Comparison of ENCODE assay signal across 18 mouse cellular contexts in the genomic region with DNA sequence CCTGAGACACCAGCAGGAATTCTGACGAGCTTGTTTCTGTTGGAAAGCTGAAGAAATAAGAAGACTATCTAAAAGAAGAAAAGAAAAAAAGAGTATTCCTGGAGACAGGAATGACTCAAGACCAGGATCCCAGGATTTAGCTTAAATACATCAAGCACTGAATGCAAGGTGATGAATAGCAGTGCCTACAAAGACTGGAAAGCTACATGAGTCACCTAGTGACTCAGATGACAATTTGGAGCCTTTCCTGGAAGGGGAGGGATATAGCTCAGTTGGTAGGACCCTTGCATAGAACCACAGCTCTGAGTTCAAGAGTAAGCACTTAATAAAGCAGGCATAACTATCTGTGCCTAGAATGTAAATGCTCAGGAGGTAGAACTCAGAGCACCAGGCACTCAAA.
"Had no signal": no experiment of that assay in that cellular context is flagged by ENCODE, and none has a peak within 500 bp of the region (broad histone marks: within the 10 kb centered on the region; RNA-seq: fewer than 3 reads in every experiment).

No protein-coding gene starts in this region.

- H3K4me3 ChIP-seq: lung, embryonic 15.5 days; midbrain, embryonic 13.5 days; midbrain, embryonic 15.5 days; neural tube, embryonic 13.5 days; neural tube, embryonic 15.5 days had no signal

- H3K4me1 ChIP-seq: midbrain, embryonic 13.5 days; midbrain, embryonic 15.5 days; neural tube, embryonic 13.5 days; neural tube, embryonic 15.5 days had no signal

- H3K36me3 ChIP-seq: lung, embryonic 15.5 days; midbrain, embryonic 13.5 days; midbrain, embryonic 15.5 days; neural tube, embryonic 13.5 days; neural tube, embryonic 15.5 days had no signal

- DNase-seq: liver, postnatal 0 days; lung, adult 2 months; lung, postnatal 10 days; lung, postnatal 4 days; retina, postnatal 1 day; right cerebral cortex, adult 18-20 months; right cerebral cortex, postnatal 25 days; right cerebral cortex, postnatal 4 days; spleen, adult 18-20 months; thymus, adult 2 months; thymus, postnatal 25 days; thymus, postnatal 4 days had no signal

- H3K4me2 ChIP-seq: lung, embryonic 15.5 days; midbrain, embryonic 11.5 days; midbrain, embryonic 13.5 days; midbrain, embryonic 15.5 days; neural tube, embryonic 13.5 days; neural tube, embryonic 15.5 days had no signal

- H3K27me3 ChIP-seq: lung, embryonic 15.5 days; midbrain, embryonic 13.5 days; midbrain, embryonic 15.5 days; neural tube, embryonic 13.5 days; neural tube, embryonic 15.5 days had no signal

- ATAC-seq: liver, postnatal 0 days; midbrain, embryonic 13.5 days; midbrain, embryonic 15.5 days had no signal

- H3K27ac ChIP-seq: lung, embryonic 15.5 days; midbrain, embryonic 13.5 days; midbrain, embryonic 15.5 days; neural tube, embryonic 13.5 days; neural tube, embryonic 15.5 days had no signal
